Mouse (Mus musculus) kidney, postnatal 4 days (tissue): ENCODE results near the gene Dbh.
A peak's percentile ranks its signal among the peaks of the same experiment; 100 is the strongest.

Experiments
- DNase-seq, 2 experiments: peaks; one replicate each; pipeline ENCODE4 v3.0.0; 2021; ENCODE audit warnings: mixed read lengths in 2 of 2

Gene Dbh

GRCm38 (mm10) chr2:27166074-27166473, 1.0 kb downstream of the Dbh start:
- no peak for DNase-seq

GRCm38 (mm10) chr2:27166999-27167398, 2.0 kb downstream of the Dbh start:
- DNase-seq, result no peak

- DNase-seq, result no peak
Observed at GRCm38 (mm10) chr2:27174242-27174641, 9.2 kb downstream of the Dbh start.

- peak; percentile 18 to 22 for DNase-seq
Observed at GRCm38 (mm10) chr2:27175696-27176267, 10.7 kb downstream of the Dbh start.

- no peak for DNase-seq
Observed at GRCm38 (mm10) chr2:27179101-27179500, 14.1 kb downstream of the Dbh start.

- DNase-seq, result no peak
Observed at GRCm38 (mm10) chr2:27181907-27182306, 16.9 kb downstream of the Dbh start.

GRCm38 (mm10) chr2:27183734-27184133, 18.7 kb downstream of the Dbh start:
- peak; percentile 15 to 36 for DNase-seq

GRCm38 (mm10) chr2:27187531-27187930, 22.5 kb downstream of the Dbh start:
- no peak for DNase-seq

- no peak for DNase-seq
Observed at GRCm38 (mm10) chr2:27189994-27190393, 25.0 kb downstream of the Dbh start.

GRCm38 (mm10) chr2:27198551-27199246, 33.7 kb downstream of the Dbh start:
- no peak for DNase-seq

- no peak for DNase-seq
Observed at GRCm38 (mm10) chr2:27200586-27200985, 35.6 kb downstream of the Dbh start.

GRCm38 (mm10) chr2:27205666-27206065, 40.6 kb downstream of the Dbh start:
- no peak for DNase-seq

GRCm38 (mm10) chr2:27206128-27206797, 41.2 kb downstream of the Dbh start:
- peak; percentile 35 to 52 for DNase-seq

GRCm38 (mm10) chr2:27207126-27207525, 42.1 kb downstream of the Dbh start:
- DNase-seq, result no peak

- DNase-seq, result peak in 1 of 2 experiments; percentile 27
Observed at GRCm38 (mm10) chr2:27209370-27209769, 44.3 kb downstream of the Dbh start.

GRCm38 (mm10) chr2:27209816-27210215, 44.8 kb downstream of the Dbh start:
- DNase-seq, result peak; percentile 19 to 52

GRCm38 (mm10) chr2:27210255-27210654, 45.2 kb downstream of the Dbh start:
- peak; percentile 71 to 77 for DNase-seq

- DNase-seq, result peak in 1 of 2 experiments; percentile 14
Observed at GRCm38 (mm10) chr2:27210676-27211210, 45.7 kb downstream of the Dbh start.

GRCm38 (mm10) chr2:27211966-27212893, 47.2 kb downstream of the Dbh start:
- DNase-seq, result peak in 1 of 2 experiments; percentile 30

GRCm38 (mm10) chr2:27215537-27215936, 50.5 kb downstream of the Dbh start:
- no peak for DNase-seq

GRCm38 (mm10) chr2:27218121-27218544, 53.1 kb downstream of the Dbh start:
- no peak for DNase-seq

- no peak for DNase-seq
Observed at GRCm38 (mm10) chr2:27218569-27218968, 53.5 kb downstream of the Dbh start.

- DNase-seq, result no peak
Observed at GRCm38 (mm10) chr2:27223012-27223421, 58.0 kb downstream of the Dbh start.
